Mouse (Mus musculus): ENCODE results near the gene Hoxd13. TPM values are rescaled to one million over a fixed set of nuclear protein-coding genes. Genes with fewer than 3 reads are reported as not detected.

The Hoxd13 gene
- polyA plus RNA-seq, 1 experiment from 2014 or later: not detected

DNA sequence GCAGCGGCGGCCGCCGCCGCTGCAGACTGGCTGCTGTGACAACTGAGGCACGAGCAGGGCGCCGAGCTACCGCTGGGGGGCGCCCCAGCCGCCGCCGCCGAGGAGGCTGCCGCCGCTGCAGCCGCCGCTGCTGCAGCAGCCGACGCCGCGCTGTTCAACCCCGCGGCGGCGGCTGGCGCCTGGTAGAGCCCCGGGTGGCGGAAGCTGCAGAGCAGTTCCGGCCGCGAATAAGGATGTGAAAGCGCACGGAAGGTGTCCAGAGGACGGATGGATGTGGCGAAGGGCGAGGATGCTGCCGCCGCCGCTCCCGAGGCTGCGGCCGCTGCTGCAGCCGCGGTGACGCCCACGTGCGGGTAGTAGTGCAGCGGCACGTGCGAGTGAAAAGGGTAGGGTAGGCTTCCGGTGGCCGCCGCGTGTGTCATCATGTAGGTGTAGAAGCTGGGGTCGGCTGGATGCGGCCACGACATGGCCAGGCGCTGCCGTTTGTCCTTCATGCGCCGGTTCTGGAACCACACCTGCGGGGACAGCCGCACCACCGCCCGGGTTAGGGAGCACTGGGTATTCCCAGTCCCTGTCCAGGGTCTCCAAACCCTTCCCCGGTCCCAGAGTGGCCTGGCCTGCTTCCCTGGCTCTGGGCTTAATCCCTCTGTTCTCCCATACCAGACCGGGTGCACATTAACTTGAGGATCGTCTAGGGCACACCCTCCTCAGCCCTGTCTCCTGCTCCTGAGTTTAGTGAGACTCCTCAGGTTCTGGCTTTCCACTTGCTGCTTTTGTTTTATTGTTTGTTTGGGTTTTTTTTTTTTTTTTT, 12.1 kb upstream of the Hoxd13 start:
- peak overlapping the region; percentile 44 for H3K4me3 ChIP-seq (ENCODE audit: low read depth, low read length)
- WGBS (ENCODE audit: insufficient replicate concordance): 2% methylated on average over 67 of the region's 69 CpGs
- no peaks in the 10 kb centered on the region for H3K9me3 ChIP-seq (ENCODE audit: low read length)
- H3K9ac ChIP-seq (replicated peaks): no peak overlapping the region
- TF ChIP-seq EP300 (IDR thresholded peaks at IDR 0.05; ENCODE audit: low read depth): no peak
- TF ChIP-seq CTCF (IDR thresholded peaks at IDR 0.05; ENCODE audit: low read depth): no peak
- DNase-seq: no peak
- no peak overlapping the region for H3K27ac ChIP-seq (ENCODE audit: low read depth)
- peak; percentile 33; the same call in 1 of the 2 replicates for ATAC-seq
- peaks cover 15% of the 10 kb centered on the region for H3K4me1 ChIP-seq (ENCODE audit: insufficient read depth)
- H3K4me2 ChIP-seq (ENCODE audit: low read depth, low read length): peak overlapping the region; percentile 60
- H3K27me3 ChIP-seq (ENCODE audit: insufficient read depth, low read length): peaks cover 89% of the 10 kb centered on the region
- no peaks in the 10 kb centered on the region for H3K36me3 ChIP-seq (replicated peaks; ENCODE audit: insufficient read depth, low read length)

DNA sequence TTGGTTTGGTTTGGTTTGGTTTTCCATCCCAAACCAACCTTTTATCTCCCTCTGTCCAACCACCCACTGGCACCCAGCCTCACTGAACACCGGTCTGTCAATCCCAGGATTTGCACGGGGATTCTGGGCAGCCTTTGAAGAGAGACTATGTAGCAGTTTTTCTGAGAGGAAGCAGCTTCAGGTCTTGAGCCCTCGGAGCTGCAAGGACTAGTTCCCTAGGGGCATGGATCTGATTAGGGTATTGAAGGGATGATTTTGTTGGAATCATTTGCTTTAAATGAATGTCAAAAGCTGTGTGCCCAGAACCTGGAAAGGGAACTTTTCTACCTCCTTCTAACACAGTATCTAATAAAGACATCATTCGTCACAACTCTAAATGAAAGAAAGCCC, 11.5 kb upstream of the Hoxd13 start:
- ATAC-seq (no peak), DNase-seq (no peak)
- Histone ChIP-seq H3K27me3 (ENCODE audit: insufficient read depth, low read length) (peaks cover 89% of the 10 kb centered on the region), H3K4me3 (ENCODE audit: low read depth, low read length) (no peak overlapping the region), H3K9me3 (ENCODE audit: low read length) (no peaks in the 10 kb centered on the region), H3K4me2 (ENCODE audit: low read depth, low read length) (no peak overlapping the region), H3K36me3 (replicated peaks; ENCODE audit: insufficient read depth, low read length) (no peaks in the 10 kb centered on the region), H3K9ac (replicated peaks) (no peak overlapping the region), H3K4me1 (ENCODE audit: insufficient read depth) (peaks cover 15% of the 10 kb centered on the region), H3K27ac (ENCODE audit: low read depth) (no peak overlapping the region)
- 4% methylated on average over 4 of the region's 4 CpGs for WGBS (ENCODE audit: insufficient replicate concordance)
- no peak for TF ChIP-seq CTCF (IDR thresholded peaks at IDR 0.05; ENCODE audit: low read depth)
- TF ChIP-seq EP300 (IDR thresholded peaks at IDR 0.05; ENCODE audit: low read depth): no peak

DNA sequence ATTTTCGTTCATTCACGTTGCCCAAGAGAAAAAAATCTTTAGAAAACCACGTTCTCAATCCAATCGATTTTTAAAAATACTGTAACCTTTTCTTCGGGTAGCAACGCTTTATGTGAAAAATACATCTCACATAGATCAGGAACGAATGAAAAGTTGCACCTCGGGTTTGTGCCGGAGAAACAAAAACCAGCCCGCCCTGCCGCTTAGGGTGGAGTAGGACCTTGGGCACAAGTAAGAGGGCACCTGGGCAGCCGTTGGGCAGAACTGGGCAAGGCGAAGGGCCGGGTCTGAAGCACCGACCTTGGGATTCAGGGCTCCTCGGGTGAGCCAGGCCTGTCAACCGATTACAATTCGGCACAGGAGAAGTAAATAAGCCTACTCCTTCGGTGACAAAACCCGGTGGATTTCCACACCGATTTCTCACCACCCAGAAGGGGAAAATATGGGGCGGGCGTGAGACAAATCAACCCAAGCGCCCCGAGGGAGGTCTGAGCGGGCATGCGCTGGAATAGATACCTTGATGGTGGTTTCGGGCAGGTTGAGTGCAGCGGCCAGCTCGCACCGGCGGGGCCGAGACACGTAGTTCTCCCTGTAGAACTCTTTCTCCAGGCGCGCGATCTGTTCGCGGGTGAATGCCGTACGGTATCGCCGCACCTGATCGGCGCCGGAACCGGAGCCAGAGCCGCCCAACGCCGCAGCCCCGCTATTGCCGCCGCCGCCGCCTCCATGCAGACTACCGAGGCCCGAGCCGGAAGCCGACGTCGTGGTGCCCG, 10.7 kb upstream of the Hoxd13 start:
- DNase-seq (no peak), ATAC-seq (no peak)
- no peaks in the 10 kb centered on the region for H3K9me3 ChIP-seq (ENCODE audit: low read length)
- TF ChIP-seq CTCF (IDR thresholded peaks at IDR 0.05; ENCODE audit: low read depth): no peak
- TF ChIP-seq EP300 (IDR thresholded peaks at IDR 0.05; ENCODE audit: low read depth): no peak
- 3% methylated on average over 62 of the region's 62 CpGs for WGBS (ENCODE audit: insufficient replicate concordance)
- peaks cover 89% of the 10 kb centered on the region for H3K27me3 ChIP-seq (ENCODE audit: insufficient read depth, low read length)
- no peaks in the 10 kb centered on the region for H3K36me3 ChIP-seq (replicated peaks; ENCODE audit: insufficient read depth, low read length)
- no peak overlapping the region for H3K9ac ChIP-seq (replicated peaks)
- H3K4me2 ChIP-seq (ENCODE audit: low read depth, low read length): peak overlapping the region; percentile 51
- H3K4me1 ChIP-seq (ENCODE audit: insufficient read depth): peaks cover 15% of the 10 kb centered on the region
- H3K4me3 ChIP-seq (ENCODE audit: low read depth, low read length): peak overlapping the region; percentile 22
- no peak overlapping the region for H3K27ac ChIP-seq (ENCODE audit: low read depth)

DNA sequence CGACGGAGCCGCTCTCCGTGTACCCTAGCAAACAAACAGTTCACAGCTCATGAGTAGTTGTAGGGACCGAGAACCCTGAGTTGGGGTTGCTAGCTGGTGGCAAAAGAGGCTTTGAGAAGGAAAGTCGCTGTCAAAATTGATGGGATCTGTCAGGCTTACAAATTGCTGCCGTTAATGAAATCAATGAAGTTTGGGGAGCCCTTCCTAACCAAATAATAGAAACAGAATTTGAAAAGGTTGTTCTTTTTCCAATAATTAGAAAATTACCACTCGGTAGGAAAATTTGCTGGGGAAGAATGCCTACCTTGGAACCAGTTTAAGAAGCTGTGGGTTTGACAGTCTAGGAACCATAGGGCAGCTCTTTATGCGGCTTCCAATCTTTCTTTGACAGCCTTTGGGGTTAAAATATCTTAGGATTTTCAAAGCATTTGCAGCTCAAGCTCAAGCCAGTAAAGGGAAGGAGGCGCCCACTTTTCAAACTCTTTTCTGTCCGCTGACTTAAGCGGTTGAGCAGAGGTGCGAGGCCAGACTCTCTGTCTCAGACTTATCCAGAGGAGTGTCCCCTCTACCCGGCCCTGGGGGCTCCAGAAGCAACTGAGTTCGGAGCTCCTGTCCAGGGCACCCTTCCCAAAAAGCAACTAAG, 10.0 kb upstream of the Hoxd13 start:
- H3K4me1 ChIP-seq (ENCODE audit: insufficient read depth): peaks cover 15% of the 10 kb centered on the region
- H3K4me3 ChIP-seq (ENCODE audit: low read depth, low read length): peak overlapping the region; percentile 22; the same call in 1 of the 2 replicates
- H3K9me3 ChIP-seq (ENCODE audit: low read length): no peaks in the 10 kb centered on the region
- DNase-seq: no peak
- WGBS (ENCODE audit: insufficient replicate concordance): 2% methylated on average over 15 of the region's 15 CpGs
- H3K4me2 ChIP-seq (ENCODE audit: low read depth, low read length): peak overlapping the region; percentile 51; the same call in 1 of the 2 replicates
- H3K9ac ChIP-seq (replicated peaks): no peak overlapping the region
- ATAC-seq: no peak
- no peaks in the 10 kb centered on the region for H3K36me3 ChIP-seq (replicated peaks; ENCODE audit: insufficient read depth, low read length)
- no peak for TF ChIP-seq CTCF (IDR thresholded peaks at IDR 0.05; ENCODE audit: low read depth)
- no peak for TF ChIP-seq EP300 (IDR thresholded peaks at IDR 0.05; ENCODE audit: low read depth)
- H3K27me3 ChIP-seq (ENCODE audit: insufficient read depth, low read length): peaks cover 94% of the 10 kb centered on the region
- no peak overlapping the region for H3K27ac ChIP-seq (ENCODE audit: low read depth)

DNA sequence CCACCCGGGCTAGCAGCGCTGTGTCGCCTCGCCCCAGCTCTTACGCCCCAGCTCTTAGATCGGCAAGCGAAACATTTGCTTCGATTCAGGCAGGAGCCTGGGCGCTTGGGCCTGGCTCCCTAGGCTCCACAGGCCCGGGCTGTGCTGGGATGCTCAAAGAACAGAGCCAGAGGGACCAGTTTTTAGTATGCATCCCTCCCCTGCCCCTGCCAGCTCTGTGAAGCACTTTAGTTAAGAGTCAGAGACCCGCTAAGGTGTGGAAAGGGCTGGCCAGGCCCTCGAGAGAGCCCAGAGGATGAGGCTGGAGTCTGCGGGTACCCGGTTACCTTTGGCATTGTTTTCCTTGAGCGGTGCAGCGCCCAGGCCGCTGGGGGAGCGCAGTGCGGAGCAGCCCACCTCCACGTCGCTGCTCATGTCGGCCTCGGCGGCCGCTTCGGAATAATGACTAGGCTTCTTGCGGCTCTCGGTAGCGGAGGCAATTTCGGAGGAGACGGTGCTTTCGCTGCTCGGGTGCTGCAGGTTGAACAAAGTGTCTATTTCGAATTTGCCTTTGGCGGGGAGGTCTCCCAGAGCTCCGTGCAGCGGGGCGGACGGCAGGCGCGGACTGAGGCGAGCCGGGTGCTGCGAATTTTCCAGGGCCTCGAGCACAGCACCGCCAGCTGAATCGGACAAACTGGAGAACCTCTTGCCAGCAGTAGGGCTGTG, 9.3 kb upstream of the Hoxd13 start:
- Histone ChIP-seq H3K9me3 (ENCODE audit: low read length) (no peaks in the 10 kb centered on the region), H3K27ac (ENCODE audit: low read depth) (no peak overlapping the region), H3K4me2 (ENCODE audit: low read depth, low read length) (no peak overlapping the region), H3K4me3 (ENCODE audit: low read depth, low read length) (no peak overlapping the region), H3K36me3 (replicated peaks; ENCODE audit: insufficient read depth, low read length) (no peaks in the 10 kb centered on the region), H3K9ac (replicated peaks) (no peak overlapping the region), H3K27me3 (ENCODE audit: insufficient read depth, low read length) (peaks cover 98% of the 10 kb centered on the region), H3K4me1 (ENCODE audit: insufficient read depth) (peaks cover 15% of the 10 kb centered on the region)
- DNase-seq (no peak), ATAC-seq (no peak)
- no peak for TF ChIP-seq EP300 (IDR thresholded peaks at IDR 0.05; ENCODE audit: low read depth)
- TF ChIP-seq CTCF (IDR thresholded peaks at IDR 0.05; ENCODE audit: low read depth): no peak
- 3% methylated on average over 47 of the region's 47 CpGs for WGBS (ENCODE audit: insufficient replicate concordance)

Data from liver, postnatal 0 days (tissue).